Mouse (Mus musculus) kidney, adult 11 months (tissue): ENCODE measurements at regions not wholly inside any gene's neighbourhood (a gene's known extent, or its start where the extent isn't known, plus 50 kb on each side); places are given as distances from the start of the nearest gene placed in this dataset.

Experiments used
- DNase-seq: peaks from one replicate; pipeline ENCODE4 v3.0.0; 2022

- DNase-seq = no peak
Measured at GRCm38 (mm10) chr1:83723096-83723495, 315.1 kb upstream of the Sphkap start.

GRCm38 (mm10) chr1:83720166-83720565 is 312.2 kb upstream of the Sphkap start:
- DNase-seq = no peak

- DNase-seq = no peak
Measured at GRCm38 (mm10) chr1:83717056-83717455, 309.1 kb upstream of the Sphkap start.

- no peak for DNase-seq
Measured at GRCm38 (mm10) chr1:83701696-83702404, 293.9 kb upstream of the Sphkap start.

- no peak for DNase-seq
Measured at GRCm38 (mm10) chr1:83697422-83697821, 289.4 kb upstream of the Sphkap start.

GRCm38 (mm10) chr1:83685221-83685620 is 277.2 kb upstream of the Sphkap start:
- DNase-seq = no peak

GRCm38 (mm10) chr1:83665326-83665725 is 257.3 kb upstream of the Sphkap start:
- DNase-seq = no peak

- DNase-seq = no peak
Measured at GRCm38 (mm10) chr1:83661808-83662802, 254.1 kb upstream of the Sphkap start.

- no peak for DNase-seq
Measured at GRCm38 (mm10) chr1:83653661-83654060, 245.7 kb upstream of the Sphkap start.

GRCm38 (mm10) chr1:83645606-83646005 is 237.6 kb upstream of the Sphkap start:
- DNase-seq = no peak

- no peak for DNase-seq
Measured at GRCm38 (mm10) chr1:83642656-83643055, 234.7 kb upstream of the Sphkap start.

- no peak for DNase-seq
Measured at GRCm38 (mm10) chr1:83636051-83636450, 228.1 kb upstream of the Sphkap start.

- no peak for DNase-seq
Measured at GRCm38 (mm10) chr1:83631798-83632197, 223.8 kb upstream of the Sphkap start.

GRCm38 (mm10) chr1:83631394-83631793 is 223.4 kb upstream of the Sphkap start:
- no peak for DNase-seq

- no peak for DNase-seq
Measured at GRCm38 (mm10) chr1:83587258-83587657, 179.3 kb upstream of the Sphkap start.

- no peak for DNase-seq
Measured at GRCm38 (mm10) chr1:83583041-83583440, 175.0 kb upstream of the Sphkap start.

- no peak for DNase-seq
Measured at GRCm38 (mm10) chr1:83569991-83570390, 162.0 kb upstream of the Sphkap start.

GRCm38 (mm10) chr1:83568746-83569145 is 160.7 kb upstream of the Sphkap start:
- no peak for DNase-seq

GRCm38 (mm10) chr1:83551617-83552016 is 143.6 kb upstream of the Sphkap start:
- DNase-seq = no peak

- DNase-seq = no peak
Measured at GRCm38 (mm10) chr1:83535461-83535860, 127.5 kb upstream of the Sphkap start.

- no peak for DNase-seq
Measured at GRCm38 (mm10) chr1:83527803-83528202, 119.8 kb upstream of the Sphkap start.

- DNase-seq = no peak
Measured at GRCm38 (mm10) chr1:83509356-83509755, 101.4 kb upstream of the Sphkap start.

GRCm38 (mm10) chr1:83505386-83505785 is 97.4 kb upstream of the Sphkap start:
- no peak for DNase-seq

GRCm38 (mm10) chr1:83496888-83497287 is 88.9 kb upstream of the Sphkap start:
- DNase-seq = no peak
